Mouse (Mus musculus): ENCODE results near the gene Nelfe. TPM values are rescaled to one million over a fixed set of nuclear protein-coding genes. Genes with fewer than 3 reads are reported as not detected.

Gene Nelfe
- polyA plus RNA-seq, 1 experiment from 2014 or later: 74.0 TPM

- no peak overlapping the region for H3K9ac ChIP-seq
- H3K4me3 ChIP-seq (replicated peaks; ENCODE audit: low read length): no peak overlapping the region
- H3K36me3 ChIP-seq (replicated peaks; ENCODE audit: control insufficient read depth, insufficient read depth): peaks cover 25% of the 10 kb centered on the region
- ATAC-seq (ENCODE audit: low FRiP score): no peak
- H3K27ac ChIP-seq: no peak overlapping the region
- no peak overlapping the region for H3K4me2 ChIP-seq (replicated peaks)
- H3K4me1 ChIP-seq (replicated peaks; ENCODE audit: control insufficient read depth, insufficient read depth, low read length): no peaks in the 10 kb centered on the region
- no peak for DNase-seq (ENCODE audit: low spot score)
- H3K27me3 ChIP-seq (ENCODE audit: control insufficient read depth, insufficient read depth, low read length): no peaks in the 10 kb centered on the region
- WGBS: 91% methylated on average over 9 of the region's 9 CpGs
- H3K9me3 ChIP-seq (ENCODE audit: control insufficient read depth, low read length): no peaks in the 10 kb centered on the region
Measured at GRCm38 (mm10) chr17:34860514-34860913, 10.3 kb downstream of the Nelfe start.

GRCm38 (mm10) chr17:34861704-34862415, 11.7 kb downstream of the Nelfe start:
- Histone ChIP-seq H3K27me3 (ENCODE audit: control insufficient read depth, insufficient read depth, low read length) (no peaks in the 10 kb centered on the region), H3K4me2 (replicated peaks) (no peak overlapping the region), H3K4me1 (replicated peaks; ENCODE audit: control insufficient read depth, insufficient read depth, low read length) (no peaks in the 10 kb centered on the region), H3K9me3 (ENCODE audit: control insufficient read depth, low read length) (no peaks in the 10 kb centered on the region), H3K27ac (no peak overlapping the region), H3K36me3 (replicated peaks; ENCODE audit: control insufficient read depth, insufficient read depth) (peaks cover 12% of the 10 kb centered on the region), H3K9ac (no peak overlapping the region), H3K4me3 (replicated peaks; ENCODE audit: low read length) (no peak overlapping the region)
- ATAC-seq (ENCODE audit: low FRiP score) (no peak), DNase-seq (ENCODE audit: low spot score) (no peak)
- 73% methylated on average over 13 of the region's 13 CpGs for WGBS

DNA sequence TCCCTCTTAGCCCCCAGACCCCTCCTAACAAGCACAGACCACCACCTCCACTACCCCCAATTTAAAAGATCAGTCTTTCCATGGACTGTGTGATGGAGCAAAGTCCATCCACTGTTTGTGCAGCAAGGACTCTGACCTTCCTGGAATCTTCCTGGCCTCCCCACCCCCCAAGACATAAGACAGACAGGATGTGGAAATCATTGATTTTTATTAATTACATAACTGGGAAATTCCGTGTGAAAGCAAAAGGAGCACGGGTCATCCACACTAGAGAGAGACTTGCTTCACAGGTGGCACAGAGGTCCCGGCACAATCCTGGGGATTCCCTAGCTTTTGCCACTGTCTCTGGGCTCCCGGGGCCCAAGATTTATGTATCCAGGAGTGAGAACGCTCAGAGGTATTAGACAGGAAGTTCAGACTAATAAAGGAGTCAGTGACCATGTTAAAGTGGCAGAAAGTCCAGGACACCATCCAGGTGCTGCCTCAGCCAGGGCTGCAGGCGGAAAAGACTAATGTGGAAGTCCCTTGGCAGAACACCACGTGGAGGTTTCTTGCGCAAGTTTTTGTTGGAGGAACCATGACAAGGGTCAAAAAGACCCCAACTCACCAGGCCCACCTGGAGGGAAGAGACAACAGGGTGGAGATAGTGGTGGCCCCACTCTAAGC, 12.4 kb downstream of the Nelfe start, which contains the start of gene Cfb:
TSS of gene Cfb (minus strand) at position 103 of the 666 bp plus-strand sequence.
- DNase-seq (ENCODE audit: low spot score) (no peak), ATAC-seq (ENCODE audit: low FRiP score) (no peak)
- Histone ChIP-seq H3K36me3 (replicated peaks; ENCODE audit: control insufficient read depth, insufficient read depth) (peaks cover 5% of the 10 kb centered on the region; the same call in 1 of the 2 replicates), H3K9me3 (ENCODE audit: control insufficient read depth, low read length) (no peaks in the 10 kb centered on the region), H3K27ac (no peak within 1 kb of the TSS), H3K4me1 (replicated peaks; ENCODE audit: control insufficient read depth, insufficient read depth, low read length) (no peaks in the 10 kb centered on the region), H3K27me3 (ENCODE audit: control insufficient read depth, insufficient read depth, low read length) (no peaks in the 10 kb centered on the region), H3K4me3 (replicated peaks; ENCODE audit: low read length) (no peak within 1 kb of the TSS), H3K9ac (no peak within 1 kb of the TSS), H3K4me2 (replicated peaks) (no peak within 1 kb of the TSS)
- WGBS: 75% methylated on average over 8 of the region's 8 CpGs

- no peaks in the 10 kb centered on the region for H3K9me3 ChIP-seq (ENCODE audit: control insufficient read depth, low read length)
- WGBS: 69% methylated on average over 7 of the region's 7 CpGs
- no peak for ATAC-seq (ENCODE audit: low FRiP score)
- no peak overlapping the region for H3K4me2 ChIP-seq (replicated peaks)
- no peaks in the 10 kb centered on the region for H3K4me1 ChIP-seq (replicated peaks; ENCODE audit: control insufficient read depth, insufficient read depth, low read length)
- no peak overlapping the region for H3K9ac ChIP-seq
- DNase-seq (ENCODE audit: low spot score): no peak
- no peak overlapping the region for H3K4me3 ChIP-seq (replicated peaks; ENCODE audit: low read length)
- H3K27me3 ChIP-seq (ENCODE audit: control insufficient read depth, insufficient read depth, low read length): no peaks in the 10 kb centered on the region
- no peaks in the 10 kb centered on the region for H3K36me3 ChIP-seq (replicated peaks; ENCODE audit: control insufficient read depth, insufficient read depth)
- H3K27ac ChIP-seq: no peak overlapping the region
Measured at GRCm38 (mm10) chr17:34865981-34866380, 15.8 kb downstream of the Nelfe start.

DNA sequence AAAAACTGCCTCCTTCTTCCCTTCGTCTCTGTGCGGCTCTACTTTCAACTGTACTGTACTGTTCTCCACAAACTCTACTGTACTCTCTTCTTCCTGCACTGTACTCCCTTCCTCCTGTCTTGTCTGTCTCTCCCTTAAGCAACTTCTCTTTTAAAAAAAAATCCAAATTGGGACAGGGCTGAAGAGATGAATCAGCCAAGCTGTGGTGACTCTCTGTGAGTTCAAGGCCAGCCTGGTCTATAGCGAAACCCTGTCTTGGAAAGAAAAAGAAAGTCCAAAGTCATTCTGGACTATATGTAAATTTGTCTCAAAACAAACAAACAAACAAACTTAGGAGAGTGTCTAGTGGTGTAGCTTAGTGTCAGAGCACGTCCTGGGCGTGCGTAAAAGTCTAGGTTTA, 24.1 kb downstream of the Nelfe start:
- no peak for ATAC-seq (ENCODE audit: low FRiP score)
- DNase-seq (ENCODE audit: low spot score): no peak
- Histone ChIP-seq H3K27me3 (ENCODE audit: control insufficient read depth, insufficient read depth, low read length) (no peaks in the 10 kb centered on the region), H3K36me3 (replicated peaks; ENCODE audit: control insufficient read depth, insufficient read depth) (no peaks in the 10 kb centered on the region), H3K27ac (no peak overlapping the region), H3K4me2 (replicated peaks) (no peak overlapping the region), H3K9me3 (ENCODE audit: control insufficient read depth, low read length) (no peaks in the 10 kb centered on the region), H3K4me1 (replicated peaks; ENCODE audit: control insufficient read depth, insufficient read depth, low read length) (no peaks in the 10 kb centered on the region), H3K9ac (no peak overlapping the region), H3K4me3 (replicated peaks; ENCODE audit: low read length) (no peak overlapping the region)
- 89% methylated on average over 6 of the region's 6 CpGs for WGBS

- H3K4me1 ChIP-seq (replicated peaks; ENCODE audit: control insufficient read depth, insufficient read depth, low read length): no peaks in the 10 kb centered on the region
- no peaks in the 10 kb centered on the region for H3K27me3 ChIP-seq (ENCODE audit: control insufficient read depth, insufficient read depth, low read length)
- no peak within 1 kb of the TSS for H3K27ac ChIP-seq
- H3K4me3 ChIP-seq (replicated peaks; ENCODE audit: low read length): no peak within 1 kb of the TSS
- ATAC-seq (ENCODE audit: low FRiP score) (no peak), DNase-seq (ENCODE audit: low spot score) (no peak)
- no peak within 1 kb of the TSS for H3K4me2 ChIP-seq (replicated peaks)
- H3K9me3 ChIP-seq (ENCODE audit: control insufficient read depth, low read length): no peaks in the 10 kb centered on the region
- no peak within 1 kb of the TSS for H3K9ac ChIP-seq
- no peaks in the 10 kb centered on the region for H3K36me3 ChIP-seq (replicated peaks; ENCODE audit: control insufficient read depth, insufficient read depth)
- 70% methylated on average over 11 of the region's 11 CpGs for WGBS
Measured at GRCm38 (mm10) chr17:34879336-34879879, 29.2 kb downstream of the Nelfe start, which contains the start of gene Zbtb12. TSS of gene Zbtb12 (plus strand) at chr17:34879483.

DNA sequence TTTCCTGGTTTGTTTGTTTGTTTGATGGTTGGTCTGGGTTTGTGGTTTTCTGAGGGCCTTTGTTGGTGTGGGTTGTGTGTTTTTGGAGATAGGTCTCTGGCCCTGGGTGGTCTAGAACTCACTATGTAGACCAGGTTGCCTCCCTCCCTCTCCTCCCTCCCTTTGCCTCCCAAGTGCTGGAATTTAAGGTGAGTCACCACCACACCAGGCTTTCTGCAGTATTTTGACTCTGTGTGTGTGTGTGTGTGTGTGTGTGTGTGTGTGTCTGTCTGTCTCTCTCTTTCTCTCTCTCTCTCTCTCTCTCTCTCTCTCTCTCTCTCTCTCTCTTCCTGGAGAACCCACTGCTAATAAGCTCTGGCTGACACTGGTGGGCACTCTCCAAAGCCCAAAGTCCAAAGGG, 31.0 kb downstream of the Nelfe start:
- no peaks in the 10 kb centered on the region for H3K36me3 ChIP-seq (replicated peaks; ENCODE audit: control insufficient read depth, insufficient read depth)
- H3K4me3 ChIP-seq (replicated peaks; ENCODE audit: low read length): no peak overlapping the region
- H3K4me2 ChIP-seq (replicated peaks): no peak overlapping the region
- H3K27ac ChIP-seq: no peak overlapping the region
- no peaks in the 10 kb centered on the region for H3K9me3 ChIP-seq (ENCODE audit: control insufficient read depth, low read length)
- no peaks in the 10 kb centered on the region for H3K27me3 ChIP-seq (ENCODE audit: control insufficient read depth, insufficient read depth, low read length)
- DNase-seq (ENCODE audit: low spot score) (no peak), ATAC-seq (ENCODE audit: low FRiP score) (no peak)
- H3K9ac ChIP-seq: no peak overlapping the region
- no peaks in the 10 kb centered on the region for H3K4me1 ChIP-seq (replicated peaks; ENCODE audit: control insufficient read depth, insufficient read depth, low read length)

DNA sequence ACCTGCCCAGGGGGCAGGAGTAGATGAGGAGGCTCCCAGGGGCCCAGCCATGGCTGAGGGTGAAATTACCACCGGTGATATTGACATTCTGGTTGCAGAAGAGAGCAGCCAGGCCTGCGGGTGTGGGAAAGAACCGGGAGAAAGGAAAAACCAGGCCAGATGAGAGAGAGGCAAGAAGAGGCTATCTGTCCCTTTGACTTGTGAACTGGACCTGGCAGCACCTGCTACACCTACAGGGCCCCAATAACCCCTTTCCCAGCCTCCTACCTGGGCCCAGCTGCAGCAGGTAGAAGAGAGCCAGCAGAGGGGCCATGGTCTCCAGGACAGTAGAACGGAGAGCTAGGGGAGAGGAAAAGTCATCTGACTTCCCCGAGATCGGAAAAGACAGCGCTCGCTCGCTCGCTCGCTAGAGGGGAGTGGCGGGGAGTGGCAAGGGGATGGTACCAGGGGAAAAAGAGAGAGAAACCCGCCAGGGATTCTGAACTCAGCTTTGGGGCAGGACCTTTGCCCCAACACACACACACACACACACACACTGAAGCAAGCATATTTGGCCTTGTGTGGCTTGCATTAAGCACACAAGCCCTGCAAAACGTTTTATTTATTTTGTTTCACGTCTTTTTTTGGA, 31.6 kb downstream of the Nelfe start, which contains the start of gene Gm20547:
TSS of gene Gm20547 (minus strand) at position 360 of the 628 bp plus-strand sequence.
- ATAC-seq (ENCODE audit: low FRiP score) (no peak), DNase-seq (ENCODE audit: low spot score) (no peak)
- no peak within 1 kb of the TSS for H3K4me3 ChIP-seq (replicated peaks; ENCODE audit: low read length)
- no peak within 1 kb of the TSS for H3K9ac ChIP-seq
- no peaks in the 10 kb centered on the region for H3K27me3 ChIP-seq (ENCODE audit: control insufficient read depth, insufficient read depth, low read length)
- no peaks in the 10 kb centered on the region for H3K36me3 ChIP-seq (replicated peaks; ENCODE audit: control insufficient read depth, insufficient read depth)
- H3K4me2 ChIP-seq (replicated peaks): no peak within 1 kb of the TSS
- 9% methylated on average over 15 of the region's 15 CpGs for WGBS
- no peaks in the 10 kb centered on the region for H3K4me1 ChIP-seq (replicated peaks; ENCODE audit: control insufficient read depth, insufficient read depth, low read length)
- no peak within 1 kb of the TSS for H3K27ac ChIP-seq
- H3K9me3 ChIP-seq (ENCODE audit: control insufficient read depth, low read length): no peaks in the 10 kb centered on the region

DNA sequence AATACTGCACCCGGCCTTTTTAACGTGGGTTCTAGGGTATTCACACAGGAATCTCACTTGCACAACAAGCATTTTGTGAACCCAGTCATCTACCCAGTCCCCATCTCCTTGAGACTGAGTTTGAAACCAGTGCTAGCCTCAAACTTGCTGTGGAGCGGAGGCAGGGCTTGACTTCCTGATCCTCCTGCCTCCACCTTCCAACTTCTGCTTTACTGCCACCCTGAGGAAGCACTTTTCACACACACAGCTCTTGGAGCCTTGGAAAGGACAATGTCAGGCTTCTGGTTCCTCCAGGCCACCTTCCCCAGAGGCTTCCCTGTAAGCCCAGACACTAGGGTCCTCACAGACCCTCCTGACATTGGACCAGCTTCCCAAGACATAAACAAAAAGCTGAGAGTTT, 33.1 kb downstream of the Nelfe start:
- ATAC-seq (ENCODE audit: low FRiP score): no peak
- H3K4me1 ChIP-seq (replicated peaks; ENCODE audit: control insufficient read depth, insufficient read depth, low read length): no peaks in the 10 kb centered on the region
- H3K9me3 ChIP-seq (ENCODE audit: control insufficient read depth, low read length): no peaks in the 10 kb centered on the region
- no peaks in the 10 kb centered on the region for H3K27me3 ChIP-seq (ENCODE audit: control insufficient read depth, insufficient read depth, low read length)
- no peak overlapping the region for H3K4me3 ChIP-seq (replicated peaks; ENCODE audit: low read length)
- no peak overlapping the region for H3K9ac ChIP-seq
- WGBS: 70% methylated on average over 3 of the region's 3 CpGs
- no peak overlapping the region for H3K4me2 ChIP-seq (replicated peaks)
- no peak overlapping the region for H3K27ac ChIP-seq
- no peaks in the 10 kb centered on the region for H3K36me3 ChIP-seq (replicated peaks; ENCODE audit: control insufficient read depth, insufficient read depth)
- no peak for DNase-seq (ENCODE audit: low spot score)

All from hindbrain, embryonic 14.5 days (tissue).